Mouse (Mus musculus): ENCODE measurements around the gene Actr2.
A peak's percentile ranks its signal among the peaks of the same experiment; 100 is the strongest.
"Not testable (repeated sequence)": the region's sequence is repeated elsewhere in the genome, so short reads cannot be mapped to it uniquely, and the experiment has no call there.

The Actr2 gene

GRCm38 (mm10) chr11:20112741-20113480 lies at the start of gene Actr2:
Gene Actr2 (minus strand): TSS chr11:20112913.
- peak; percentile 96 for DNase-seq

GRCm38 (mm10) chr11:20158879-20159278 lies 46.2 kb upstream of the Actr2 start:
- no peak for DNase-seq

GRCm38 (mm10) chr11:20153542-20153941 lies 40.8 kb upstream of the Actr2 start:
- not testable (repeated sequence) for DNase-seq

- no peak for DNase-seq
Observed at GRCm38 (mm10) chr11:20152107-20152901, 39.6 kb upstream of the Actr2 start.

- no peak for DNase-seq
Observed at GRCm38 (mm10) chr11:20151290-20151689, 38.6 kb upstream of the Actr2 start.

- DNase-seq = no peak
Observed at GRCm38 (mm10) chr11:20149936-20150335, 37.2 kb upstream of the Actr2 start.

GRCm38 (mm10) chr11:20145383-20145782 lies 32.7 kb upstream of the Actr2 start:
- no peak for DNase-seq

- no peak for DNase-seq
Observed at GRCm38 (mm10) chr11:20144536-20145263, 32.0 kb upstream of the Actr2 start.

- not testable (repeated sequence) for DNase-seq
Observed at GRCm38 (mm10) chr11:20143687-20144086, 31.0 kb upstream of the Actr2 start.

GRCm38 (mm10) chr11:20142516-20142915 lies 29.8 kb upstream of the Actr2 start:
- no peak for DNase-seq

- DNase-seq = no peak
Observed at GRCm38 (mm10) chr11:20140286-20140685, 27.6 kb upstream of the Actr2 start.

- DNase-seq = no peak
Observed at GRCm38 (mm10) chr11:20139711-20140110, 27.0 kb upstream of the Actr2 start.

GRCm38 (mm10) chr11:20138498-20139208 lies 25.9 kb upstream of the Actr2 start:
- DNase-seq = no peak

- no peak for DNase-seq
Observed at GRCm38 (mm10) chr11:20137872-20138271, 25.2 kb upstream of the Actr2 start.

- no peak for DNase-seq
Observed at GRCm38 (mm10) chr11:20136314-20136713, 23.6 kb upstream of the Actr2 start.

GRCm38 (mm10) chr11:20134869-20135268 lies 22.2 kb upstream of the Actr2 start:
- DNase-seq = not testable (repeated sequence)

GRCm38 (mm10) chr11:20133721-20134120 lies 21.0 kb upstream of the Actr2 start:
- DNase-seq = no peak

GRCm38 (mm10) chr11:20132955-20133562 lies 20.3 kb upstream of the Actr2 start:
- DNase-seq = peak; percentile 76

GRCm38 (mm10) chr11:20126673-20127516 lies 14.2 kb upstream of the Actr2 start:
- no peak for DNase-seq

- no peak for DNase-seq
Observed at GRCm38 (mm10) chr11:20125423-20125822, 12.7 kb upstream of the Actr2 start.

GRCm38 (mm10) chr11:20116701-20117100 lies 4.0 kb upstream of the Actr2 start:
- DNase-seq = no peak

All from cerebellum, adult 9-10 months (tissue).